Mouse (Mus musculus): ENCODE results near the gene Dnajc15. TPM values are rescaled to one million over a fixed set of nuclear protein-coding genes. Genes with fewer than 3 reads are reported as not detected.

The Dnajc15 gene
- polyA plus RNA-seq, 1 experiment from 2014 or later = 62.5 TPM

GRCm38 (mm10) chr14:77783217-77783616 lies 91.7 kb downstream of the Dnajc15 start:
- Histone ChIP-seq H3K9me3 (replicated peaks) (no peaks in the 10 kb centered on the region), H3K27ac (no peak overlapping the region), H3K4me1 (no peaks in the 10 kb centered on the region), H3K4me3 (no peak overlapping the region), H3K9ac (no peak overlapping the region), H3K27me3 (replicated peaks) (no peaks in the 10 kb centered on the region), H3K4me2 (no peak overlapping the region), H3K36me3 (no peaks in the 10 kb centered on the region)
- no peak for ATAC-seq

- no peak overlapping the region for H3K27ac ChIP-seq
- H3K27me3 ChIP-seq (replicated peaks) = no peaks in the 10 kb centered on the region
- 59% methylated on average over 1 of the region's 1 CpGs for WGBS (ENCODE audit: insufficient replicate concordance)
- no peak for ATAC-seq
- no peaks in the 10 kb centered on the region for H3K4me1 ChIP-seq
- H3K4me2 ChIP-seq = no peak overlapping the region
- H3K4me3 ChIP-seq = no peak overlapping the region
- H3K36me3 ChIP-seq = no peaks in the 10 kb centered on the region
- H3K9me3 ChIP-seq (replicated peaks) = no peaks in the 10 kb centered on the region
- H3K9ac ChIP-seq = no peak overlapping the region
Observed at GRCm38 (mm10) chr14:77777365-77777764, 97.6 kb downstream of the Dnajc15 start.

GRCm38 (mm10) chr14:77776005-77776531 lies 98.9 kb downstream of the Dnajc15 start:
- Histone ChIP-seq H3K4me2 (no peak overlapping the region), H3K4me1 (no peaks in the 10 kb centered on the region), H3K27ac (no peak overlapping the region), H3K4me3 (no peak overlapping the region), H3K36me3 (no peaks in the 10 kb centered on the region), H3K9me3 (replicated peaks) (no peaks in the 10 kb centered on the region), H3K27me3 (replicated peaks) (no peaks in the 10 kb centered on the region), H3K9ac (no peak overlapping the region)
- ATAC-seq = no peak
- 67% methylated on average over 11 of the region's 11 CpGs for WGBS (ENCODE audit: insufficient replicate concordance)

- 75% methylated on average over 8 of the region's 8 CpGs for WGBS (ENCODE audit: insufficient replicate concordance)
- ATAC-seq = no peak
- no peaks in the 10 kb centered on the region for H3K9me3 ChIP-seq (replicated peaks)
- H3K4me1 ChIP-seq = no peaks in the 10 kb centered on the region
- H3K27ac ChIP-seq = no peak overlapping the region
- H3K27me3 ChIP-seq (replicated peaks) = no peaks in the 10 kb centered on the region
- H3K4me3 ChIP-seq = no peak overlapping the region
- H3K4me2 ChIP-seq = no peak overlapping the region
- H3K9ac ChIP-seq = no peak overlapping the region
- H3K36me3 ChIP-seq = no peaks in the 10 kb centered on the region
Observed at GRCm38 (mm10) chr14:77773331-77773730, 101.6 kb downstream of the Dnajc15 start.

GRCm38 (mm10) chr14:77771626-77772025 lies 103.3 kb downstream of the Dnajc15 start:
- no peak for ATAC-seq
- Histone ChIP-seq H3K9me3 (replicated peaks) (no peaks in the 10 kb centered on the region), H3K36me3 (no peaks in the 10 kb centered on the region), H3K27me3 (replicated peaks) (no peaks in the 10 kb centered on the region), H3K9ac (no peak overlapping the region), H3K4me1 (no peaks in the 10 kb centered on the region), H3K27ac (no peak overlapping the region), H3K4me3 (no peak overlapping the region), H3K4me2 (no peak overlapping the region)
- 58% methylated on average over 2 of the region's 2 CpGs for WGBS (ENCODE audit: insufficient replicate concordance)

Other genes with a start within 250 kb of the Dnajc15 start
- gene Epsti1, start 29.1 kb upstream of the Dnajc15 start, polyA plus RNA-seq (2016; fragmentation: Nextera tagmentation; extraction: Ambion mirVana) = 1.1 and 1.2 TPM in 2 replicates
- gene Fam216b, start 213.9 kb upstream of the Dnajc15 start, polyA plus RNA-seq (2016; fragmentation: Nextera tagmentation; extraction: Ambion mirVana) = not detected in 2 replicates

Data from liver, embryonic 12.5 days (tissue).